Mouse (Mus musculus) embryonic facial prominence, embryonic 10.5 days (tissue): ENCODE data around the gene Insm2. TPM values are rescaled to one million over a fixed set of nuclear protein-coding genes. Genes with fewer than 3 reads are reported as not detected.
"Not testable (repeated sequence)": the region's sequence is repeated elsewhere in the genome, so short reads cannot be mapped to it uniquely, and the experiment has no call there.

Source experiments
- DNase-seq: peaks from one replicate; pipeline ENCODE4 v3.0.0-alpha.2; 2017; ENCODE audit warnings: low spot score
- H3K27ac ChIP-seq: fragments of 300-500 bp; sonication (generic); replicated peaks from 2 replicates; pipeline ENCODE4 v1.5.1; 2016; ENCODE audit warnings: mild to moderate bottlenecking
- H3K27me3 ChIP-seq: fragments of 300-500 bp; sonication (generic); replicated peaks from 2 replicates; pipeline ENCODE4 v1.6.1; 2016; ENCODE audit warnings: low read depth, mild to moderate bottlenecking; ENCODE audit not compliant: poor library complexity, severe bottlenecking
- H3K36me3 ChIP-seq: fragments of 300-500 bp; sonication (generic); replicated peaks from 2 replicates; pipeline ENCODE4 v1.6.1; 2016; ENCODE audit warnings: mild to moderate bottlenecking, moderate library complexity
- H3K4me1 ChIP-seq: fragments of 300-500 bp; sonication (generic); 2 replicates; pipeline ENCODE4 v1.6.1; 2016
- H3K4me3 ChIP-seq: fragments of 300-500 bp; sonication (generic); 2 replicates; pipeline ENCODE4 v1.5.1; 2016; ENCODE audit warnings: mild to moderate bottlenecking, moderate library complexity
- H3K9me3 ChIP-seq: fragments of 300-500 bp; sonication (generic); 2 replicates; pipeline ENCODE4 v1.6.1; 2016; ENCODE audit warnings: mild to moderate bottlenecking
- WGBS: fragments of 180-500 bp; shearing (Covaris S2); methylation state at CpG from one replicate; pipeline ENCODE4 v1.1.7; 2016; 5-methylcytosine and 5-hydroxymethylcytosine counted together
- polyA plus RNA-seq: library from polyadenylated mRNA; unstranded; fragments of >200 nt; fragmentation: Nextera tagmentation; extraction: Ambion mirVana; gene quantifications from 2 replicates; pipeline ENCODE4 v1.2.1, GENCODE M21; 2016

Insm2 gene
- 0.14 and 0.25 TPM in 2 replicates for polyA plus RNA-seq

DNA sequence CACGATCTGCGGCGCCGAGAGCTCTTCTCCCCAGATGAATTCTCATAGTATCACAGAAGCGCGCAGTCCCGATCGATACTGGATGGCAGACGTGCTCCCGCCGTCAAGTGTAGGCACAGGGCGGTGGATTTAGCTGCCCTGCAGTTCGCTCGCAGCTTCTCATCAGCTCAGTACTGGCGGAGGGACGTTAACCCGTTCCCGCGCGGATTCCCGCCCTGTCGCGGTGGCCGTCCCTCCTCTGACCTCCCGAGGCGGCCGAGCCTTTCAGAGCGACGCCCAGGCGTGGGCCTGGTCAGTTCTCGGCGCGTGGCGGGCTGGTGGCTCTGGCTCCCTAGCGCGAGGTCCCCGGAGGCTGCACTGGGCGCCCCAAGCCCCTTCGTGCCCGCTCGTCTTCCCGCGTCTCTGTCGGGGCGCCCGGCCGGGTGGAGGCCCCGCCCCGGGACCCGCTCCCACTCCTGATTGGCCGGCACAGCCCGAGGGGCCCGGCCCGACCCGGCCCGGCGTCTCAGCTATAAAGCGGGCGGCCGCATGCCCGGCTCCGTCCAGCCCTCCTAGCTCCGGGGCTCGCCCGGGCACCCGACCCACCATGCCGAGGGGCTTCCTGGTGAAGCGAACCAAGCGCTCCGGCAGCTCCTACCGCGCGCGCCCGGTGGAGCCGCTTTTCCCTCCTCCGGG, at the start of gene Insm2:
Gene Insm2, plus strand, starts transcription at position 541 of the 675 bp plus-strand sequence.
- WGBS: under 1% methylated on average over 77 of the region's 77 CpGs
- DNase-seq: peak; percentile 60
- no peak within 1 kb of the TSS for H3K27ac ChIP-seq
- H3K4me1 ChIP-seq: peaks cover 25% of the 10 kb centered on the region
- peaks cover 88% of the 10 kb centered on the region for H3K27me3 ChIP-seq
- H3K9me3 ChIP-seq: no peaks in the 10 kb centered on the region
- peak within 1 kb of the TSS; percentile 62 for H3K4me3 ChIP-seq
- H3K36me3 ChIP-seq: no peaks in the 10 kb centered on the region

DNA sequence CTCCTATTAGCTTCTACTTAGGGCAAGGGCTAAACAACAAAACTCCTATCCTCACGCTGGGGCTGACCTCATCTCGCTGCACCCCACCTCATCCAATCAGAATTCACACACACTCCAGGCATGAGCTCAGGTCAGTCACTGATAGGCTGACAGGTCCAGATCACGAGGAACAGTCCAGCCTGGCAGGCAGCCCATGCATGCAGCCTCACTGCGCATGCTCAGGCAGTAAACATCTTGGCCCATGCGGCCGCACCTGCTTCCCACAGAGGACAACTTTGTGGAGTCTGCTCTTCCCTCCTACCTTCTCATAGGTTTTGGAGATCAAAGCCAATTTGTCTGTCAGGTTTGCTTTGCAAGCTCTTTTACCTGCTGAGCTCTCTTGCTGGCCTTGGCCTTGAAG, 44.3 kb upstream of the Insm2 start:
- H3K36me3 ChIP-seq, DNase-seq, H3K27ac ChIP-seq, H3K4me1 ChIP-seq, H3K4me3 ChIP-seq, H3K27me3 ChIP-seq, H3K9me3 ChIP-seq: not testable (repeated sequence)
- 83% methylated on average over 6 of the region's 6 CpGs for WGBS

DNA sequence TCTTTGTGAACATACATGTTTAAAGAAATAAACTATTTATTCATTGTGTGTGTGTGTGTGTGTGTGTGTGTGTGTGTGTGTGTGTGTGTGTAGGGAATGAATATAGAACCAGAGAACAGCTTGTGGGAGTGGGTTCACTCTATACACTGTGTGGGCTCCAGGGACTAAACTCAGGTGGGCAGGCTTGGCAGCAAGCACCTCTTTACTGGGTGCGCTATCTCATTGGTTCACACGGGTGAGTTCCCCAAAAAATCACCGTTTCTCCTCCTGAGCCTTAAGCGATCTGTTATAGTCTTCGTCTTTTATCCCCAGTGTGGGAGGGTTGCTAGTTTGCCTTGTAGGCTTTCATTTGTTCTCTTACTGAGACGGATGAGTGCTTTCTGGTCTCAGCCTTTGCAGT, 41.4 kb upstream of the Insm2 start:
- no peak for DNase-seq

DNA sequence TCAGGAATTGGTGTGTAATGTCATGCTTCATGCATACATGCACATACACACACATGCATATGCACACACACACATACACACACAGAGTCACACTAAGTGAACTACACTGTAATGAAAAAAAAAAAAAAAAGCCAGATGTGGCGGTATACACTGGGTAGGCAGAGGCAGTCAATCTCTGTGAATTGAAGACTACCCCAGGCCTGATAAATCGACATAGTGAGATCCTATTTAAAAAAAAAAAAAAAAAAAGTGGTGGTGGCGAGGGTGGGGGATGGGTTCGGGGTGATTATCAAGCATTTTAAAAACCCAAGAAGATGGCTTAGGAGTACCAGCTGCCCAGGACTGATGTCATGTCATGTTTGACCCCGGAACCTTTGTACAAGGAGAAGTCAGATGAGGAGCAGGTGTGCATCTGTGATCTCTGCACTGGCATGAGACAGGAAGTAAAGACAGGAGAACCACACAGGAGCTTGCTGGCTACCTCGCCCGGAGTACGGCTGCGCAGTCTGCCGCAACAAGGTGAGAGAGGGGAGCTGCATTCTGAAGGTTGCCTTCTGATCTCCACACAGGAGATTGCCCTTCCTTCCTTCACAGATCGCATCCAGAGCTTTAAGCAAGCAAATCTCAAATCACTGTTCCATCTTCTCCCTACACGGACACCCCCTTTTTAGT, 39.9 kb upstream of the Insm2 start:
- WGBS: 86% methylated on average over 12 of the region's 12 CpGs
- Histone ChIP-seq H3K4me1 (peaks cover 8% of the 10 kb centered on the region), H3K9me3 (no peaks in the 10 kb centered on the region), H3K36me3 (no peaks in the 10 kb centered on the region), H3K4me3 (no peak overlapping the region), H3K27ac (no peak overlapping the region), H3K27me3 (no peaks in the 10 kb centered on the region)
- DNase-seq: no peak

More for the DNA sequence above, 41.4 kb upstream of the Insm2 start:
- peaks cover 8% of the 10 kb centered on the region for H3K4me1 ChIP-seq
- H3K27ac ChIP-seq: no peak overlapping the region
- H3K36me3 ChIP-seq: no peaks in the 10 kb centered on the region
- H3K9me3 ChIP-seq: no peaks in the 10 kb centered on the region
- 79% methylated on average over 6 of the region's 6 CpGs for WGBS
- no peaks in the 10 kb centered on the region for H3K27me3 ChIP-seq
- no peak overlapping the region for H3K4me3 ChIP-seq

DNA sequence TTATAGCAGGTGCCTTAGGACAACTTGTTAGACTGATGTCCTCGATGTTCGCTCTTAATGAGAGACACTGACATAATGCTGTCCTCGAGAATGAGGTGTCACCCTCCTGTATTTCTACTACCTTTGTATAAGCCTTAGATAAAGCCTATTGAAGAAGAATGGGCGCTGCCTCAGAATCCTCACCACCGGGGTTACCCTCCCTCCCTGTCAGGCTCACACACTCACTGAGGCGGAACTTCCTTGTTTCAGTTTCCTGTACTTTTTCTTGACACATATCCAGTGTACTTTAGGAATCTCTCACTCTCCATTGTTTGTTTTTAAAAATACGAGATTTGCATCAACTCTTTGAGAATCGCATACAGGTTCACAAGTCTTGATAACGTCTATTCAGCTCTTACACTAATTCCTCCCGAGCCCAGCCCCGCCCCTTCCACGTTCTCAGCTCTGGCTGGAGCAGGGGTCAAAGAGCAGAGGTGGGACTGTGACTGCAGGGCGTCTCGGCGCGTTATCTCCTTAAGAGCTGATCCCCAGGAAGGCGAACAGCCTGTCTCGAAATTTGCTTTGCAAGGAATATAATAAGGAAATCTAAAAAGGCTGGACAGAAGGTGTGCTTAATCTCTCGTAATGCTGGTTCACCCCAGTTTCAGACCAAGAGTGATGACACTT, 39.1 kb upstream of the Insm2 start:
- Histone ChIP-seq H3K4me1 (peaks cover 8% of the 10 kb centered on the region), H3K27ac (no peak overlapping the region), H3K9me3 (no peaks in the 10 kb centered on the region), H3K36me3 (no peaks in the 10 kb centered on the region), H3K27me3 (no peaks in the 10 kb centered on the region), H3K4me3 (peak overlapping the region; percentile 51)
- 13% methylated on average over 19 of the region's 19 CpGs for WGBS
- peak; percentile 27 for DNase-seq

DNA sequence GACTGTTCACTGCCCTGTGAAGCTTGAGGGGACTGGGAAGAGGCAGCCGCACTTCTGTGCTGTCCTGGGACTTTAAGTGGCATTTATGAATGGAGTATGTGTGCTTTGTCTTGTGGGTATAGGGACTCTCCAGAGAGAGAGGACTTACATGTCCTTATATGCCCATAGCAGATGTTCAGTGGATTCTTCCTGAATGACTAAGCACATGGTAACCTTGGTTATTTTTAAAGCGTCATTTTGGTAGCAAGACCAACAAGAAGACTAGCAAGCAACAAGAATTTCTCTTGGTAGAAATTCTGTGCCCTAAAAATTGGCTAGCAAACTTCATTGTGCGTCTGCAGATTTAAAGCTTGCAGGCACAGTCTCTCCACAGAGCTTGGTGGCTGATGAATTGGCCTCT, 35.5 kb upstream of the Insm2 start:
- H3K27me3 ChIP-seq: no peaks in the 10 kb centered on the region
- H3K4me3 ChIP-seq: no peak overlapping the region
- WGBS: 96% methylated on average over 3 of the region's 3 CpGs
- no peak overlapping the region for H3K27ac ChIP-seq
- H3K4me1 ChIP-seq: peaks cover 8% of the 10 kb centered on the region
- no peak for DNase-seq
- no peaks in the 10 kb centered on the region for H3K36me3 ChIP-seq
- H3K9me3 ChIP-seq: no peaks in the 10 kb centered on the region

DNA sequence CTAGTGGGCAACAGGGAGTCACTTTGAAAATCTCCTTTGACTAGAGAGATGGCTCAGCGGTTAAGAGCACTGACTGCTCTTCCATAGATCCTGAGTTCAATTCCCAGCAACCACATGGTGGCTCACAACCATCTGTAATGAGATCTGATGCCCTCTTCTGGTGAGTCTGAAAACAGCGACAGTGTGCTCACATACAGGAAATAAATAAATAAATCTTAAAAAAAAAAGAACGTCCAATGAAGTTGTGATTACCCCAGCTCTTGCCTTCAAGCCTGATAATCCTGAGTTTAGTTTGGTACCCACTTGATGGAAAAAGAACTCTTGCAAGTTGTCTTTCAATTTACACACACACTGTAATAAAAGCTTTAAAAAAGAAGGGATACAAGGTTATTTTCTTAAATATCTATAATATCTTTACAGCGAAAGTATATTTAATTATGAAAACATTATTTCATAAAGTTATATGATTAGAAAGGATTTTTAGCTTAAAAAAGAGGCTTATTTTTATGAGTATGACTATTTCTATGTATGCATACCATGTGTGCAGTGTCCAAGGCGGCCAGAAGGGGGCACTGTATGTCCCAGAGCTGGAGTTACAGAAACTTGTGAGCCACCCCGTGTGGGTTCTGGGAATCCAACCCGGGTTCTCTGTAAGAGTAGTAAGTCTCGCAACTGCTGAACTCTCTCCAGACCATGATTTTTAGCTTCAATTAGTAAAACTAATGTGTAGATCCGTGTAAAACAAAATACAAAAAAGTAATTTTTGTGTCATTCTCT, 34.9 kb upstream of the Insm2 start:
- Histone ChIP-seq H3K9me3 (no peaks in the 10 kb centered on the region), H3K36me3 (no peaks in the 10 kb centered on the region), H3K27ac (no peak overlapping the region), H3K27me3 (no peaks in the 10 kb centered on the region), H3K4me3 (no peak overlapping the region), H3K4me1 (peaks cover 8% of the 10 kb centered on the region)
- 84% methylated on average over 9 of the region's 9 CpGs for WGBS
- no peak for DNase-seq

DNA sequence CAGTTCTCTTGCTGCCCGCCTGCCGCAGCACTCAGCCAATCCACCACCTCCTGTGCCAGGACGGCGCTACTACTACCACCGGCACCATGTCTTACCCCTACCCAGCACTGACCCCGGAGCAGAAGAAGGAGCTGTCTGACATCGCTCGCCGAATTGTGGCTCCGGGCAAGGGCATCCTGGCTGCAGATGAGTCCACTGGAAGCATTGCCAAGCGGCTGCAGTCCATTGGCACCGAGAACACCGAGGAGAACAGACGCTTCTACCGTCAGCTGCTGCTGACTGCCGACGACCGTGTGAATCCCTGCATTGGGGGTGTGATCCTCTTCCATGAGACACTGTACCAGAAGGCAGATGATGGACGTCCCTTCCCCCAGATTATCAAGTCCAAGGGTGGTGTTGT, 34.0 kb upstream of the Insm2 start, which contains the start of gene Aldoart2:
Gene Aldoart2, plus strand, starts transcription at position 34 of the 400 bp plus-strand sequence.
- no peak for DNase-seq
- H3K27ac ChIP-seq: no peak within 1 kb of the TSS
- H3K36me3 ChIP-seq: no peaks in the 10 kb centered on the region
- no peak within 1 kb of the TSS for H3K4me3 ChIP-seq
- no peaks in the 10 kb centered on the region for H3K9me3 ChIP-seq
- H3K4me1 ChIP-seq: peaks cover 4% of the 10 kb centered on the region
- no peaks in the 10 kb centered on the region for H3K27me3 ChIP-seq
- WGBS: 95% methylated on average over 19 of the region's 19 CpGs

DNA sequence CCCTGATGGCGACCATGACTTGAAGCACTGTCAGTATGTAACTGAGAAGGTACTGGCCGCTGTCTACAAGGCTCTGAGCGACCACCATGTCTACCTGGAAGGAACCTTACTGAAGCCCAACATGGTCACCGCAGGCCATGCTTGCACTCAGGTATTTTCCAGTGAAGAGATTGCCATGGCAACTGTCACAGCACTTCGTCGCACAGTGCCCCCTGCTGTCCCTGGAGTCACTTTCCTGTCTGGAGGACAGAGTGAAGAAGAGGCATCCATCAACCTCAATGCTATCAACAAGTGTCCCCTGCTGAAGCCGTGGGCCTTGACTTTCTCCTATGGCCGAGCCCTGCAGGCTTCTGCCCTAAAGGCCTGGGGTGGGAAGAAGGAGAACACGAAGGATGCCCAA, 33.4 kb upstream of the Insm2 start:
- no peak overlapping the region for H3K27ac ChIP-seq
- no peaks in the 10 kb centered on the region for H3K4me1 ChIP-seq
- 78% methylated on average over 9 of the region's 9 CpGs for WGBS
- no peaks in the 10 kb centered on the region for H3K9me3 ChIP-seq
- DNase-seq: no peak
- no peaks in the 10 kb centered on the region for H3K27me3 ChIP-seq
- no peaks in the 10 kb centered on the region for H3K36me3 ChIP-seq
- no peak overlapping the region for H3K4me3 ChIP-seq

DNA sequence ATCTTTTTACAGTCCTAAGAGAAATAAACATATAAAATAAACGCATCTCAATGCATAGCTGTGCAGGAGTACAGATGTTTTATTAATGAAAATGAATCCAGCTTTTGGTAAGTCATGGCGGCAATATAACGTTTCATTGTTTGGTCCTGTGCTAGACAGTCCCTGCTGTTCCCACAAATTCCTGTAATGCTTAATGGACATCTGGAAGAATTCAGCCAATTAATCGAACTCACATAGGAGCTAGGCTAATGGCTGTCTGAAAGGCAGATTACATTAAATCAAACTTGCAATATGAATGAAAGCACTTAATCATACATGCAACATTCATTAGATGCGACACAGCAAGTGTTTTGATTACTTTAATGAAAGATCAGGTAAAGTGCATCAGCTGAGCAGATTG, 32.4 kb upstream of the Insm2 start:
- H3K27ac ChIP-seq: no peak overlapping the region
- no peaks in the 10 kb centered on the region for H3K4me1 ChIP-seq
- no peaks in the 10 kb centered on the region for H3K36me3 ChIP-seq
- H3K27me3 ChIP-seq: no peaks in the 10 kb centered on the region
- H3K9me3 ChIP-seq: no peaks in the 10 kb centered on the region
- 84% methylated on average over 5 of the region's 5 CpGs for WGBS
- no peak overlapping the region for H3K4me3 ChIP-seq
- no peak for DNase-seq

DNA sequence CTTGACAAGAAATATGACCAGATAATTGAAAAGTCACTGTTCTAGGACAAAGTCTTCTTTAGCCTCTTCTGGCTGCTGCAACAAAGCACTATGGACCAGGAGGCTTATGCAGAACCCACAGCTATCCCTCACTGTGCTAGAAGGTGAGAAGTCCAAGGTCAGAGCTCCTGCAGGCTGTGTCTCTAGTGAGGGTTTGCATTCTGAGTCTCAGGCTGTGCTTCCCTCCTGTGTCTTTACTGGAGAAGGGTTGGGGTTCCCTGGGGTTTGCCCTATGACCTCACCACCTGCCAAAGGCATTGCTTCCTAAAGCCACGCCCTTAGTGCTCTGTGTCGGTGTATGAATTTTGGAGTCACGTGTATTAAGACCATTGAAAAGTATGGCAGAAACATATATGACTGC, 30.8 kb upstream of the Insm2 start:
- DNase-seq: no peak
- no peaks in the 10 kb centered on the region for H3K4me1 ChIP-seq
- no peaks in the 10 kb centered on the region for H3K27me3 ChIP-seq
- 85% methylated on average over 3 of the region's 3 CpGs for WGBS
- H3K27ac ChIP-seq: no peak overlapping the region
- no peaks in the 10 kb centered on the region for H3K9me3 ChIP-seq
- H3K36me3 ChIP-seq: no peaks in the 10 kb centered on the region
- no peak overlapping the region for H3K4me3 ChIP-seq

DNA sequence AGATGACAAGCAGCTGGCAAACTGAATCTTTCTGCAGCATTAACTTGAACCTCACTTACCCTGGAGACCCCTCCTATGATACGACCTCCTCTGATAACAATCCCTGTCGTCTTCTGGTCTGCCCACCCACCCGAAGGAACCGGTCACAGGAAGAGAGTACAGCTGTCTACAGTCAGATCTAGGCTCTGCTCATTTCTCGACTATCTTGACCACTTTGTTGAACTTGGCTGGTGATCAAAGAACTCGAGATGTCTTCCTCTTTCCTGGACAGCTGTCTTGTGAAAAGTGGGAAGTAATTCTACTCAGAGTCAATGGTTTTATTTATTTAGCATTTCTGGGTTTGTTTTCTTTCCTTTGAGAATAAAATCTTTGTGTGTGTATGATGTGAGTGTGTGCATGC, 29.6 kb upstream of the Insm2 start:
- no peaks in the 10 kb centered on the region for H3K9me3 ChIP-seq
- no peak for DNase-seq
- no peak overlapping the region for H3K4me3 ChIP-seq
- H3K27me3 ChIP-seq: no peaks in the 10 kb centered on the region
- WGBS: 79% methylated on average over 6 of the region's 6 CpGs
- no peak overlapping the region for H3K27ac ChIP-seq
- no peaks in the 10 kb centered on the region for H3K36me3 ChIP-seq
- 0 out of 2 replicates have a peak, but pooled peaks cover 3% of the 10 kb centered on the region for H3K4me1 ChIP-seq
